8 mouse cellular contexts compared by ENCODE assay signal in genomic region chr9:107950460-107951355, GRCm38 (mm10). TPM values are rescaled to one million over a fixed set of nuclear protein-coding genes. Genes with fewer than 3 reads are reported as not detected.
DNase-seq lines count a peak whose midpoint lies in the region; ATAC-seq and TF ChIP-seq lines count a peak whose summit lies in the region.

No protein-coding gene starts in this region.

- peaks cover 66% of the 10 kb centered on the region for H3K36me3 ChIP-seq in E14TG2a.4 (ENCODE audit: insufficient read depth, low read length)
- H3K36me3 ChIP-seq in forebrain, embryonic 12.5 days (replicated peaks): 0 out of 2 replicates have a peak, but pooled peaks cover 6% of the 10 kb centered on the region
- H3K36me3 ChIP-seq in heart, postnatal 0 days (replicated peaks; ENCODE audit: control insufficient read depth, insufficient read depth, low read length): no peaks in the 10 kb centered on the region
- H3K36me3 ChIP-seq in liver, embryonic 14.5 days (replicated peaks; ENCODE audit: control insufficient read depth, insufficient read depth, low read depth): no peaks in the 10 kb centered on the region
- no peaks in the 10 kb centered on the region for H3K36me3 ChIP-seq in stomach, embryonic 15.5 days

- peak overlapping the region; percentile 63 for H3K4me2 ChIP-seq in forebrain, embryonic 12.5 days
- H3K4me2 ChIP-seq in heart, postnatal 0 days (ENCODE audit: low read depth, low read length): peak overlapping the region; percentile 93
- H3K4me2 ChIP-seq in liver, embryonic 14.5 days (ENCODE audit: low read depth): peak overlapping the region; percentile 80
- peak overlapping the region; percentile 91 for H3K4me2 ChIP-seq in stomach, embryonic 15.5 days

- TF ChIP-seq CTCF in E14TG2a.4 (conservative IDR thresholded peaks at IDR 0.05; ENCODE audit: low read length): no peak
- no peak for TF ChIP-seq CTCF in heart, postnatal 0 days (IDR thresholded peaks at IDR 0.05; ENCODE audit: low read depth)
- no peak for TF ChIP-seq CTCF in liver, embryonic 14.5 days (IDR thresholded peaks at IDR 0.05; ENCODE audit: low read depth)

- TF ChIP-seq EP300 in heart, postnatal 0 days (IDR thresholded peaks at IDR 0.05; ENCODE audit: low read depth): no peak
- TF ChIP-seq EP300 in liver, embryonic 14.5 days (IDR thresholded peaks at IDR 0.05; ENCODE audit: low read depth): no peak

- H3K27me3 ChIP-seq in E14TG2a.4 (ENCODE audit: insufficient read depth, low read length): no peaks in the 10 kb centered on the region
- H3K27me3 ChIP-seq in forebrain, embryonic 12.5 days: no peaks in the 10 kb centered on the region
- 0 out of 2 replicates have a peak, but pooled peaks cover 3% of the 10 kb centered on the region for H3K27me3 ChIP-seq in heart, postnatal 0 days (ENCODE audit: control insufficient read depth, insufficient read depth, low read length)
- H3K27me3 ChIP-seq in liver, embryonic 14.5 days (ENCODE audit: control insufficient read depth, insufficient read depth, low read length): no peaks in the 10 kb centered on the region
- H3K27me3 ChIP-seq in stomach, embryonic 15.5 days (replicated peaks): no peaks in the 10 kb centered on the region

- ATAC-seq in forebrain, embryonic 12.5 days (ENCODE audit: low FRiP score): peak; percentile 97
- ATAC-seq in heart, postnatal 0 days (ENCODE audit: insufficient read depth, low read depth): peak; percentile 95
- ATAC-seq in liver, embryonic 14.5 days (ENCODE audit: insufficient read depth): peak; percentile 88
- ATAC-seq in stomach, embryonic 15.5 days (ENCODE audit: insufficient read depth, low FRiP score, low read depth): peak; percentile 92

- peak overlapping the region; percentile 89 for H3K27ac ChIP-seq in forebrain, embryonic 12.5 days
- peak overlapping the region; percentile 46 for H3K27ac ChIP-seq in heart, postnatal 0 days (ENCODE audit: low read depth)
- H3K27ac ChIP-seq in liver, embryonic 14.5 days: peak overlapping the region; percentile 56
- peak overlapping the region; percentile 74; the same call in 1 of the 2 replicates for H3K27ac ChIP-seq in stomach, embryonic 15.5 days

- DNase-seq in c-Kit-positive CD71-positive TER-119-positive erythroid progenitor cells, embryonic 14.5 days (ENCODE audit: low spot score): peak; percentile 90
- DNase-seq in heart, postnatal 0 days (ENCODE audit: low spot score): peak; percentile 86
- peak; percentile 95 to 98 for DNase-seq in kidney, postnatal 36 days
- DNase-seq in liver, embryonic 14.5 days (ENCODE audit: low read depth in 3 of 3, low spot score in 3 of 3): peak; percentile 85 to 87 (median 86)
- peak; percentile 89 for DNase-seq in neural tube, embryonic 10.5 days (ENCODE audit: extremely low spot score, low spot score)

- whole genome bisulfite sequencing in forebrain, embryonic 12.5 days: 15% methylated on average over 45 of the region's 45 CpGs
- 16% methylated on average over 45 of the region's 45 CpGs for WGBS in heart, postnatal 0 days
- 14% methylated on average over 45 of the region's 45 CpGs for WGBS in liver, embryonic 14.5 days (ENCODE audit: insufficient replicate concordance)
- 13% methylated on average over 45 of the region's 45 CpGs for WGBS in stomach, embryonic 15.5 days

- no peaks in the 10 kb centered on the region for H3K9me3 ChIP-seq in E14TG2a.4 (ENCODE audit: low read length)
- H3K9me3 ChIP-seq in forebrain, embryonic 12.5 days: no peaks in the 10 kb centered on the region
- H3K9me3 ChIP-seq in heart, postnatal 0 days (replicated peaks; ENCODE audit: control insufficient read depth, low read length): no peaks in the 10 kb centered on the region
- H3K9me3 ChIP-seq in liver, embryonic 14.5 days (ENCODE audit: control insufficient read depth, low read length): no peaks in the 10 kb centered on the region
- H3K9me3 ChIP-seq in stomach, embryonic 15.5 days: no peaks in the 10 kb centered on the region

- peak overlapping the region; percentile 96 for H3K4me3 ChIP-seq in E14TG2a.4 (replicated peaks; ENCODE audit: low read length)
- H3K4me3 ChIP-seq in forebrain, embryonic 12.5 days (replicated peaks): peak overlapping the region; percentile 66
- peak overlapping the region; percentile 78 for H3K4me3 ChIP-seq in heart, postnatal 0 days (ENCODE audit: low read depth, low read length)
- H3K4me3 ChIP-seq in liver, embryonic 14.5 days (ENCODE audit: insufficient read depth in 1 of 2, low read depth in 2 of 2, low read length in 2 of 2): peak overlapping the region; percentile 90 to 93
- H3K4me3 ChIP-seq in stomach, embryonic 15.5 days (replicated peaks): peak overlapping the region; percentile 61

- peaks cover 71% of the 10 kb centered on the region for H3K4me1 ChIP-seq in E14TG2a.4 (replicated peaks; ENCODE audit: low read depth, low read length)
- peaks cover 20% of the 10 kb centered on the region for H3K4me1 ChIP-seq in forebrain, embryonic 12.5 days
- no peaks in the 10 kb centered on the region for H3K4me1 ChIP-seq in heart, postnatal 0 days (ENCODE audit: control insufficient read depth, insufficient read depth)
- H3K4me1 ChIP-seq in liver, embryonic 14.5 days (replicated peaks; ENCODE audit: control insufficient read depth in 2 of 2, insufficient read depth in 2 of 2, low read length in 1 of 2): peaks cover 7 to 17% of the 10 kb centered on the region in 2 experiments; a peak in 3 of 4 replicates
- peaks cover 9% of the 10 kb centered on the region for H3K4me1 ChIP-seq in stomach, embryonic 15.5 days

- peak overlapping the region; percentile 62 for H3K9ac ChIP-seq in forebrain, embryonic 12.5 days
- peak overlapping the region; percentile 54 for H3K9ac ChIP-seq in heart, postnatal 0 days (replicated peaks; ENCODE audit: low read depth, low read length)
- peak overlapping the region; percentile 82 for H3K9ac ChIP-seq in liver, embryonic 14.5 days (replicated peaks)
- H3K9ac ChIP-seq in stomach, embryonic 15.5 days: peak overlapping the region; percentile 60

RNA-seq across cellular contexts. Expression of gene Traip, which starts 0.8 kb away (rescaled TPM):
- polyA plus RNA-seq in forebrain, embryonic 12.5 days (2016; fragmentation: Nextera tagmentation; extraction: Ambion mirVana): 30.6 and 32.3 TPM in 2 replicates
- total RNA-seq in heart, postnatal 0 days (2014; rRNA removed; ENCODE audit: low replicate concordance): 4.8 and 10.0 TPM in 2 replicates
- 2.3 and 3.3 TPM in 2 replicates for polyA plus RNA-seq in heart, postnatal 0 days (2015; fragmentation: Nextera tagmentation; extraction: Ambion mirVana)
- polyA plus RNA-seq in liver, embryonic 14.5 days (2012; rRNA removed): 5.3 and 7.4 TPM in 2 replicates
- 13.3 and 18.1 TPM in 2 replicates for polyA plus RNA-seq in liver, embryonic 14.5 days (2014; fragmentation: Nextera tagmentation; extraction: Ambion mirVana)
- 17.2 and 18.3 TPM in 2 replicates for polyA plus RNA-seq in stomach, embryonic 15.5 days (2015; fragmentation: Nextera tagmentation; extraction: Ambion mirVana)

RNA-seq across cellular contexts. Expression of gene Camkv, which starts 15.2 kb away (rescaled TPM):
- 12.2 and 14.8 TPM in 2 replicates for polyA plus RNA-seq in forebrain, embryonic 12.5 days (2016; fragmentation: Nextera tagmentation; extraction: Ambion mirVana)
- 0.15 TPM in 1 of 2 replicates, not detected in the other for total RNA-seq in heart, postnatal 0 days (2014; rRNA removed; ENCODE audit: low replicate concordance)
- polyA plus RNA-seq in heart, postnatal 0 days (2015; fragmentation: Nextera tagmentation; extraction: Ambion mirVana): 0.03 TPM in 1 of 2 replicates, not detected in the other
- polyA plus RNA-seq in liver, embryonic 14.5 days (2012; rRNA removed): 0.10 and 0.18 TPM in 2 replicates
- polyA plus RNA-seq in liver, embryonic 14.5 days (2014; fragmentation: Nextera tagmentation; extraction: Ambion mirVana): not detected in 2 replicates
- polyA plus RNA-seq in stomach, embryonic 15.5 days (2015; fragmentation: Nextera tagmentation; extraction: Ambion mirVana): 3.0 and 3.1 TPM in 2 replicates

RNA-seq across cellular contexts. Expression of gene Actl11, which starts 22.4 kb away (rescaled TPM):
- not detected in 2 replicates for polyA plus RNA-seq in forebrain, embryonic 12.5 days (2016; fragmentation: Nextera tagmentation; extraction: Ambion mirVana)
- total RNA-seq in heart, postnatal 0 days (2014; rRNA removed; ENCODE audit: low replicate concordance): not detected in 2 replicates
- not detected in 2 replicates for polyA plus RNA-seq in heart, postnatal 0 days (2015; fragmentation: Nextera tagmentation; extraction: Ambion mirVana)
- not detected in 2 replicates for polyA plus RNA-seq in liver, embryonic 14.5 days (2012; rRNA removed)
- not detected in 2 replicates for polyA plus RNA-seq in liver, embryonic 14.5 days (2014; fragmentation: Nextera tagmentation; extraction: Ambion mirVana)
- polyA plus RNA-seq in stomach, embryonic 15.5 days (2015; fragmentation: Nextera tagmentation; extraction: Ambion mirVana): not detected in 2 replicates

RNA-seq across cellular contexts. Expression of gene Uba7, which starts 24.6 kb away (rescaled TPM):
- polyA plus RNA-seq in forebrain, embryonic 12.5 days (2016; fragmentation: Nextera tagmentation; extraction: Ambion mirVana): 5.8 and 6.5 TPM in 2 replicates
- 52.0 and 55.6 TPM in 2 replicates for total RNA-seq in heart, postnatal 0 days (2014; rRNA removed; ENCODE audit: low replicate concordance)
- polyA plus RNA-seq in heart, postnatal 0 days (2015; fragmentation: Nextera tagmentation; extraction: Ambion mirVana): 16.4 and 18.0 TPM in 2 replicates
- polyA plus RNA-seq in liver, embryonic 14.5 days (2012; rRNA removed): 69.4 and 83.3 TPM in 2 replicates
- 49.1 and 54.2 TPM in 2 replicates for polyA plus RNA-seq in liver, embryonic 14.5 days (2014; fragmentation: Nextera tagmentation; extraction: Ambion mirVana)
- 37.0 and 40.2 TPM in 2 replicates for polyA plus RNA-seq in stomach, embryonic 15.5 days (2015; fragmentation: Nextera tagmentation; extraction: Ambion mirVana)

RNA-seq across cellular contexts. Expression of gene Gm20661, which starts 32.1 kb away (rescaled TPM):
- polyA plus RNA-seq in forebrain, embryonic 12.5 days (2016; fragmentation: Nextera tagmentation; extraction: Ambion mirVana): 0.86 and 1.2 TPM in 2 replicates
- 0.19 and 4.6 TPM in 2 replicates for total RNA-seq in heart, postnatal 0 days (2014; rRNA removed; ENCODE audit: low replicate concordance)
- 0.52 and 0.57 TPM in 2 replicates for polyA plus RNA-seq in heart, postnatal 0 days (2015; fragmentation: Nextera tagmentation; extraction: Ambion mirVana)
- polyA plus RNA-seq in liver, embryonic 14.5 days (2012; rRNA removed): 0.53 and 0.64 TPM in 2 replicates
- 0.06 and 0.34 TPM in 2 replicates for polyA plus RNA-seq in liver, embryonic 14.5 days (2014; fragmentation: Nextera tagmentation; extraction: Ambion mirVana)
- 6.1 and 6.9 TPM in 2 replicates for polyA plus RNA-seq in stomach, embryonic 15.5 days (2015; fragmentation: Nextera tagmentation; extraction: Ambion mirVana)

Comparison
In these comparisons a context has a peak if more than half of its experiments do, and no peak if none do; other contexts are left out.
1. Peak in every context shown above with its lines: DNase-seq, ATAC-seq, H3K4me3 ChIP-seq and H3K27ac ChIP-seq.